23 mouse cellular contexts compared by ENCODE assay signal in genomic region chr6:28633656-28634055, GRCm38 (mm10).
DNase-seq lines count a peak whose midpoint lies in the region; ATAC-seq lines count a peak whose summit lies in the region.
"Had no signal": no experiment of that assay in that cellular context is flagged by ENCODE, and none has a peak within 500 bp of the region (broad histone marks: within the 10 kb centered on the region; RNA-seq: fewer than 3 reads in every experiment).

No protein-coding gene starts in this region.

- H3K4me2 ChIP-seq in forebrain, embryonic 15.5 days (replicated peaks) = no peak overlapping the region
- H3K4me2 ChIP-seq in hindbrain, embryonic 12.5 days (replicated peaks) = no peak overlapping the region
- H3K4me2 ChIP-seq in hindbrain, embryonic 11.5 days (replicated peaks; ENCODE audit: low read depth, low read length) = no peak overlapping the region
- no peak overlapping the region for H3K4me2 ChIP-seq in neural tube, embryonic 14.5 days (ENCODE audit: low read depth, low read length)
- no peak overlapping the region for H3K4me2 ChIP-seq in neural tube, embryonic 15.5 days
- H3K4me2 ChIP-seq: embryonic facial prominence, embryonic 12.5 days had no signal

- H3K36me3 ChIP-seq in forebrain, embryonic 10.5 days (replicated peaks) = no peaks in the 10 kb centered on the region
- H3K36me3 ChIP-seq in forebrain, embryonic 15.5 days = no peaks in the 10 kb centered on the region
- no peaks in the 10 kb centered on the region for H3K36me3 ChIP-seq in hindbrain, embryonic 12.5 days
- no peaks in the 10 kb centered on the region for H3K36me3 ChIP-seq in hindbrain, embryonic 11.5 days (ENCODE audit: control insufficient read depth, insufficient read depth, low read length)
- H3K36me3 ChIP-seq in neural tube, embryonic 14.5 days (ENCODE audit: control insufficient read depth, insufficient read depth, low read length) = no peaks in the 10 kb centered on the region
- H3K36me3 ChIP-seq in neural tube, embryonic 15.5 days = no peaks in the 10 kb centered on the region
- H3K36me3 ChIP-seq: embryonic facial prominence, embryonic 12.5 days; heart, embryonic 10.5 days had no signal

- 78% methylated on average over 3 of the region's 3 CpGs for WGBS in forebrain, embryonic 10.5 days
- WGBS in forebrain, embryonic 15.5 days = 42% methylated on average over 3 of the region's 3 CpGs
- WGBS in hindbrain, embryonic 12.5 days = 67% methylated on average over 3 of the region's 3 CpGs
- 71% methylated on average over 3 of the region's 3 CpGs for WGBS in hindbrain, embryonic 11.5 days
- WGBS in neural tube, embryonic 14.5 days = 40% methylated on average over 3 of the region's 3 CpGs
- 40% methylated on average over 3 of the region's 3 CpGs for WGBS in neural tube, embryonic 15.5 days

- H3K9me3 ChIP-seq in forebrain, embryonic 10.5 days = no peaks in the 10 kb centered on the region
- H3K9me3 ChIP-seq in forebrain, embryonic 15.5 days = no peaks in the 10 kb centered on the region
- H3K9me3 ChIP-seq in hindbrain, embryonic 12.5 days (replicated peaks) = no peaks in the 10 kb centered on the region
- no peaks in the 10 kb centered on the region for H3K9me3 ChIP-seq in hindbrain, embryonic 11.5 days (ENCODE audit: control insufficient read depth, low read length)
- H3K9me3 ChIP-seq in neural tube, embryonic 14.5 days (ENCODE audit: control insufficient read depth, low read length) = no peaks in the 10 kb centered on the region
- H3K9me3 ChIP-seq in neural tube, embryonic 15.5 days (replicated peaks) = no peaks in the 10 kb centered on the region
- H3K9me3 ChIP-seq: embryonic facial prominence, embryonic 12.5 days; heart, embryonic 10.5 days had no signal

- H3K4me3 ChIP-seq in forebrain, embryonic 10.5 days = no peak overlapping the region
- no peak overlapping the region for H3K4me3 ChIP-seq in forebrain, embryonic 15.5 days
- H3K4me3 ChIP-seq in hindbrain, embryonic 12.5 days = no peak overlapping the region
- H3K4me3 ChIP-seq in hindbrain, embryonic 11.5 days (ENCODE audit: low read depth, low read length) = no peak overlapping the region
- H3K4me3 ChIP-seq in neural tube, embryonic 14.5 days (ENCODE audit: low read depth, low read length) = no peak overlapping the region
- no peak overlapping the region for H3K4me3 ChIP-seq in neural tube, embryonic 15.5 days (replicated peaks)
- H3K4me3 ChIP-seq: embryonic facial prominence, embryonic 12.5 days; erythroblast, embryonic 14.5 days; heart, embryonic 10.5 days; left cerebral cortex, adult 2 months had no signal

- DNase-seq in forebrain, embryonic 10.5 days (ENCODE audit: extremely low spot score, low spot score) = no peak
- no peak for DNase-seq in hindbrain, embryonic 11.5 days (ENCODE audit: low spot score)
- peak; percentile 38 to 42 for DNase-seq in cerebellum, postnatal 25 days
- no peak for DNase-seq in frontal cortex, postnatal 25 days (ENCODE audit: low spot score in 2 of 2)
- DNase-seq: adrenal gland, postnatal 10 days; gastrocnemius, postnatal 25 days; kidney, adult 18-20 months; kidney, postnatal 25 days; layer of hippocampus, adult 9-11 months; liver, postnatal 0 days; lung, postnatal 14 days; right cerebral cortex, adult 18-20 months had no signal

- no peak for ATAC-seq in forebrain, embryonic 15.5 days (replicated peaks)
- no peak for ATAC-seq in hindbrain, embryonic 12.5 days (ENCODE audit: low FRiP score)
- ATAC-seq in hindbrain, embryonic 11.5 days (ENCODE audit: low FRiP score) = no peak
- no peak; the same call in 1 of the 2 replicates for ATAC-seq in neural tube, embryonic 14.5 days (ENCODE audit: low read depth)
- no peak for ATAC-seq in neural tube, embryonic 15.5 days (ENCODE audit: low FRiP score)
- ATAC-seq: activated CD4-positive, CD25-positive, alpha-beta regulatory T cell, adult 4 months; CD4-positive, CD25-positive, alpha-beta regulatory T cell, adult 4 months; liver, postnatal 0 days; Patski had no signal

- H3K9ac ChIP-seq in forebrain, embryonic 15.5 days (replicated peaks) = no peak overlapping the region
- no peak overlapping the region for H3K9ac ChIP-seq in hindbrain, embryonic 12.5 days
- no peak overlapping the region for H3K9ac ChIP-seq in hindbrain, embryonic 11.5 days (ENCODE audit: low read depth, low read length)
- H3K9ac ChIP-seq in neural tube, embryonic 14.5 days (replicated peaks; ENCODE audit: low read depth, low read length) = no peak overlapping the region
- H3K9ac ChIP-seq in neural tube, embryonic 15.5 days (replicated peaks) = no peak overlapping the region
- H3K9ac ChIP-seq: embryonic facial prominence, embryonic 12.5 days; liver, postnatal 0 days had no signal

- H3K4me1 ChIP-seq in forebrain, embryonic 10.5 days = peaks cover 51% of the 10 kb centered on the region
- peaks cover 39% of the 10 kb centered on the region for H3K4me1 ChIP-seq in forebrain, embryonic 15.5 days
- H3K4me1 ChIP-seq in hindbrain, embryonic 12.5 days = peaks cover 26% of the 10 kb centered on the region
- H3K4me1 ChIP-seq in hindbrain, embryonic 11.5 days (replicated peaks; ENCODE audit: control insufficient read depth, insufficient read depth, low read length) = no peaks in the 10 kb centered on the region
- peaks cover 22% of the 10 kb centered on the region; the same call in 1 of the 2 replicates for H3K4me1 ChIP-seq in neural tube, embryonic 14.5 days (ENCODE audit: control insufficient read depth, insufficient read depth, low read length)
- H3K4me1 ChIP-seq in neural tube, embryonic 15.5 days = peaks cover 20% of the 10 kb centered on the region

- H3K27me3 ChIP-seq in forebrain, embryonic 10.5 days (ENCODE audit: poor library complexity, severe bottlenecking) = no peaks in the 10 kb centered on the region
- no peaks in the 10 kb centered on the region for H3K27me3 ChIP-seq in forebrain, embryonic 15.5 days
- H3K27me3 ChIP-seq in hindbrain, embryonic 12.5 days = no peaks in the 10 kb centered on the region
- H3K27me3 ChIP-seq in hindbrain, embryonic 11.5 days (ENCODE audit: control insufficient read depth, insufficient read depth, low read length) = no peaks in the 10 kb centered on the region
- H3K27me3 ChIP-seq in neural tube, embryonic 14.5 days (ENCODE audit: control insufficient read depth, insufficient read depth, low read length) = no peaks in the 10 kb centered on the region
- no peaks in the 10 kb centered on the region for H3K27me3 ChIP-seq in neural tube, embryonic 15.5 days (replicated peaks)
- H3K27me3 ChIP-seq: embryonic facial prominence, embryonic 12.5 days; Patski had no signal

- H3K27ac ChIP-seq in forebrain, embryonic 10.5 days = 0 out of 2 replicates have a peak overlapping the region, but pooled peaks have one; percentile 69
- H3K27ac ChIP-seq in forebrain, embryonic 15.5 days (replicated peaks) = no peak overlapping the region
- 0 out of 2 replicates have a peak overlapping the region, but pooled peaks have one; percentile 52 for H3K27ac ChIP-seq in hindbrain, embryonic 12.5 days
- no peak overlapping the region for H3K27ac ChIP-seq in hindbrain, embryonic 11.5 days (ENCODE audit: low read depth, low read length)
- peak overlapping the region; percentile 25; the same call in 1 of the 2 replicates for H3K27ac ChIP-seq in neural tube, embryonic 14.5 days (ENCODE audit: low read depth, low read length)
- no peak overlapping the region for H3K27ac ChIP-seq in neural tube, embryonic 15.5 days (replicated peaks)
- H3K27ac ChIP-seq: embryonic facial prominence, embryonic 12.5 days; left cerebral cortex, adult 2 months had no signal

Comparison
In these comparisons a context has a peak if more than half of its experiments do, and no peak if none do; other contexts are left out.
1. H3K27ac ChIP-seq: peak in forebrain, embryonic 10.5 days (single experiment), hindbrain, embryonic 12.5 days (single experiment) and neural tube, embryonic 14.5 days (single experiment); none in forebrain, embryonic 15.5 days (single experiment), hindbrain, embryonic 11.5 days (single experiment) and neural tube, embryonic 15.5 days (single experiment).
2. DNase-seq: peak in cerebellum, postnatal 25 days (2 of 2); none in forebrain, embryonic 10.5 days (single experiment), hindbrain, embryonic 11.5 days (single experiment) and frontal cortex, postnatal 25 days (0 of 2).